Mouse (Mus musculus) ES-Bruce4 (cell line): ENCODE data around the gene Rnf169. TPM values are rescaled to one million over a fixed set of nuclear protein-coding genes. Genes with fewer than 3 reads are reported as not detected.

ENCODE experiments used
- H3K27ac ChIP-seq: 2 replicates; pipeline ENCODE4 v1.5.1; 2012; ENCODE audit warnings: low read length, inconsistent platforms; ENCODE audit not compliant: insufficient read depth
- H3K27me3 ChIP-seq: 2 replicates; pipeline ENCODE4 v1.6.1; 2012; ENCODE audit warnings: mild to moderate bottlenecking, low read length, inconsistent platforms; ENCODE audit not compliant: control insufficient read depth, poor library complexity, insufficient read depth, severe bottlenecking
- H3K36me3 ChIP-seq: 2 replicates; pipeline ENCODE4 v1.6.1; 2012; ENCODE audit warnings: inconsistent platforms, mild to moderate bottlenecking, low read length, moderate library complexity; ENCODE audit not compliant: control insufficient read depth, poor library complexity, insufficient read depth, severe bottlenecking
- H3K4me1 ChIP-seq: one replicate; pipeline ENCODE4 v1.8.1; 2011; ENCODE audit warnings: low read length; ENCODE audit not compliant: control insufficient read depth, insufficient read depth
- H3K4me3 ChIP-seq: 2 replicates; pipeline ENCODE4 v1.5.1; 2011; ENCODE audit warnings: low read depth, mild to moderate bottlenecking, low read length
- H3K9ac ChIP-seq: 2 replicates; pipeline ENCODE4 v1.6.1; 2012; ENCODE audit warnings: low read depth, mild to moderate bottlenecking, inconsistent platforms; ENCODE audit not compliant: poor library complexity, severe bottlenecking
- H3K9me3 ChIP-seq: replicated peaks from 2 replicates; pipeline ENCODE4 v1.6.1; 2012; ENCODE audit warnings: mild to moderate bottlenecking, low read length, inconsistent platforms; ENCODE audit not compliant: control insufficient read depth, poor library complexity, insufficient read depth, severe bottlenecking
- CTCF ChIP-seq: IDR thresholded peaks from one replicate; pipeline ENCODE4 v1.8.1; 2011; ENCODE audit warnings: low read depth, low read length
- EP300 ChIP-seq: IDR thresholded peaks from 2 replicates; pipeline ENCODE4 v1.6.1; 2011; ENCODE audit warnings: low read depth, low read length; ENCODE audit not compliant: insufficient read depth
- POLR2A ChIP-seq: IDR thresholded peaks from one replicate; pipeline ENCODE4 v1.8.1; 2011; ENCODE audit warnings: low read length; ENCODE audit not compliant: insufficient read depth
- polyA plus RNA-seq: library from polyadenylated mRNA; stranded (reverse); fragments of >200 nt; gene quantifications from 2 replicates; pipeline ENCODE4 v1.2.4, GENCODE M21; 2011; ENCODE audit warnings: low read depth; ENCODE audit not compliant: missing spikeins, insufficient read depth, insufficient read length

Rnf169 gene
- polyA plus RNA-seq, 1 experiment: 56.4 TPM

DNA sequence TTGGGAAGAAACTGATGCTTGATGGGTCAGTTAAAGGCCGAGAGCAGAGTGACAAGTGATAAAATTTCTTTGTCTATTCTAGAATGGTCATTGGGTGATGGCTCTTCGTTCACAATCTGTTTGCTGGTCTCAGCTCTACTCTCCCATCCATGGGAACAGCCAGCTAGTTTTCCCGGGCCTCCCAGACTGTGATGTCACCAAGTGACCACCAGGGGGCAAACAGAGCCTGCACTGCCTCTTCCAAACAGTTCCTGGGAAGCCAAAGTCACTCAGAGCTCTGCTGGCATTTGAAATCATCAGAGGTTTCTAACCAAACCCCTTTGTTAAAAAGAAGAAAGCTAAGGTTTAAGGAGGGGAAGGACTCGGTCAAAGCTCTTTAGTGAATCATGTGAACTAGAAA lies 8.5 kb upstream of the Rnf169 start:
- no peak overlapping the region for H3K4me3 ChIP-seq
- H3K9ac ChIP-seq: no peak overlapping the region
- no peaks in the 10 kb centered on the region for H3K9me3 ChIP-seq
- H3K4me1 ChIP-seq: peaks cover 3% of the 10 kb centered on the region
- no peaks in the 10 kb centered on the region for H3K36me3 ChIP-seq
- TF ChIP-seq CTCF (peak; percentile 83), POLR2A (no peak), EP300 (no peak)
- no peak overlapping the region for H3K27ac ChIP-seq
- H3K27me3 ChIP-seq: no peaks in the 10 kb centered on the region

DNA sequence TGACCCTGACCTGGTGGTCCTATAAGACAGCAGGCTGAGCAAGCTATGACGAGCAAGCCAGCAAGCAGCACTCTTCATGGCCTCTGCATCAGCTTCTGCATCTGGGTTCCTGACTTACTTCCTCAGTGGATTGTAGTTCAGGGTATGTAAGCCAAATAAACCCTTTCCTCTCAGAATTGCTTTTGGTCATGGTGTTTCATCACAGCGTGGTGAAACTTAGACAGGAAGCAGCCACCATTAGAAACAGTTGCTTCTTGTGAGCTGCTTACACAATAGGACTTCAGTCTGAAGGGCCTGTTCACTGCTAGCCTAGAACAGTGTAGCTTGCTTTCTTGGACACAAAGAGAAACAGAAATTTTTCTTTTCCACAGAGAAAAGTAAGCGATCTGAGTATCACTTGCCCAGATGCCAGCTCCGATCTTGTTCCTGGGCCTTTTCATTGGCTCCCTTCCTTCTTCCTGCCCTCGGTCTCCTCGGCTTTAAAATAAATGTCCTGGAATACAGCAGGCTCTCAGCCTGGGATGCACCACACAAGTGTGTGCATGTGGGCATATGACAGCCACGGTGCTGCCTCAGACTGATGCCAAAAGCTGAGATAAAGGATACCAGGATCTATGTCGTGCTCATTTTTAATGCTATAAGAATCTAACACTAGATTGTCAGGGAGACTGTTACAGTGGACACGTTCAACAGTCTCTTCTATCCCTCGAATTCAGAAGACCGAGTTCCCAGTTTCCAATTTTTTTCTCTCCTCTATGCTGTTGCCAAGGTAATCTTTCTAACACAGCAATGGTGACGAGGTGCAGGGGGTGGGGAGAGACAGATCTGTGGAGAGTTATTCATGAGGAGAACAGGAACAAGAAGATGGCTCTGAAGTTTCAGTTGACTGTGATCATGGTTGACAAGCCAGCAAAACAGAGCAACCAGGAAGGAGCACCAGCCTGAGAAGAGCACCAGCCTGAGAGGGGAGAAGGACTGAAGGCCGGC lies 2.3 kb upstream of the Rnf169 start:
- Histone ChIP-seq H3K27ac (no peak overlapping the region), H3K9ac (no peak overlapping the region), H3K9me3 (no peaks in the 10 kb centered on the region), H3K4me3 (no peak overlapping the region), H3K27me3 (no peaks in the 10 kb centered on the region), H3K4me1 (no peaks in the 10 kb centered on the region), H3K36me3 (no peaks in the 10 kb centered on the region)
- no peak for TF ChIP-seq EP300
- TF ChIP-seq POLR2A: no peak
- TF ChIP-seq CTCF: no peak

GRCm38 (mm10) chr7:99981311-99981710 lies 1.1 kb upstream of the Rnf169 start:
- Histone ChIP-seq H3K9me3 (peaks cover 4% of the 10 kb centered on the region), H3K9ac (no peak overlapping the region), H3K27me3 (no peaks in the 10 kb centered on the region), H3K27ac (no peak overlapping the region), H3K4me3 (no peak overlapping the region), H3K4me1 (no peaks in the 10 kb centered on the region), H3K36me3 (no peaks in the 10 kb centered on the region)
- TF ChIP-seq EP300 (no peak), POLR2A (no peak), CTCF (no peak)

DNA sequence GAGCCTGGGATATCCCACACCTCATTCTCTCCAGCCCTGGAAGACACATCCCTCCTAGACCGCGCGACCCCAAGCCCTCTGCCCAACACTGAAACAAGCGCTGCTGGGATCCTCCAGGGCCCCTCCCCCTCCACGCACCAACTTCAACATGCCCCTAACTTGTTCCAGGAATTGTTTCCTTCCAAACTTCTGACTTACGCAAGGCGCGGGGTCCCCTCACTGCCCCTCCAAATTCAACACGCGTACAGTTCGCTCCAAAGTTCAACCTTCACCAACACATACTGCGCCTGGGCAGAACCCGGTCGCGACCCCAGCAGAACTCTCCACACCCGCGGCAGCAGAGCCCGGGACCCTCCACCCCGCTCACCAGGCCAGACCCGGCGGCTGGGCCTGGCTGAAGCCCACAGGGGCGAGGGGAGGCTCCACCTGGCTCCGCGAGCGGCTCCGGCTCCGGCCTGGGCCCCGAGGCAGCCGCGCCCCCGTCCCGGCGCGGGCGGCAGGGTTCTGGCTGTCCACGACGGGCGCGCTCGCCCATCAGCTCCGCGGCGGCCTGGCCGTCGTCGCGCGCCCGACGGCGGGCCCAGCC lies 609 bp downstream of the Rnf169 start:
- Histone ChIP-seq H3K9ac (peak overlapping the region; percentile 99), H3K27ac (peak overlapping the region; percentile 81), H3K9me3 (peaks cover 4% of the 10 kb centered on the region), H3K27me3 (no peaks in the 10 kb centered on the region), H3K4me3 (peak overlapping the region; percentile 99), H3K36me3 (no peaks in the 10 kb centered on the region), H3K4me1 (no peaks in the 10 kb centered on the region)
- TF ChIP-seq POLR2A: no peak
- no peak for TF ChIP-seq EP300
- TF ChIP-seq CTCF: no peak

GRCm38 (mm10) chr7:99979081-99979480 lies 1.2 kb downstream of the Rnf169 start:
- Histone ChIP-seq H3K27me3 (no peaks in the 10 kb centered on the region), H3K9me3 (peaks cover 4% of the 10 kb centered on the region), H3K4me3 (peak overlapping the region; percentile 99), H3K36me3 (peaks cover 2% of the 10 kb centered on the region; the same call in 1 of the 2 replicates), H3K4me1 (no peaks in the 10 kb centered on the region), H3K27ac (peak overlapping the region; percentile 82), H3K9ac (peak overlapping the region; percentile 99)
- TF ChIP-seq EP300: no peak
- TF ChIP-seq CTCF: no peak
- TF ChIP-seq POLR2A: no peak

GRCm38 (mm10) chr7:99978041-99978440 lies 2.2 kb downstream of the Rnf169 start:
- Histone ChIP-seq H3K27me3 (no peaks in the 10 kb centered on the region), H3K4me1 (no peaks in the 10 kb centered on the region), H3K27ac (no peak overlapping the region), H3K9ac (no peak overlapping the region), H3K9me3 (peaks cover 4% of the 10 kb centered on the region), H3K36me3 (peaks cover 2% of the 10 kb centered on the region; the same call in 1 of the 2 replicates), H3K4me3 (no peak overlapping the region)
- TF ChIP-seq CTCF (no peak), POLR2A (no peak), EP300 (no peak)
